Mouse (Mus musculus) kidney, embryonic 16.5 days (tissue): Measurements from ENCODE around the gene Id1. TPM values are rescaled to one million over a fixed set of nuclear protein-coding genes. Genes with fewer than 3 reads are reported as not detected.

Experiments
- ATAC-seq: fragments of 200-750 bp; cut with Nextera tagmentation; 2 replicates; pipeline ENCODE4 v1.8.0; 2017; ENCODE audit warnings: moderate TSS enrichment; ENCODE audit not compliant: low FRiP score, low TSS enrichment
- H3K27ac ChIP-seq: fragments of 300-500 bp; sonication (generic); 2 replicates; pipeline ENCODE4 v1.5.1; 2014; ENCODE audit warnings: low read length
- H3K27me3 ChIP-seq: fragments of 300-500 bp; sonication (generic); 2 replicates; pipeline ENCODE4 v1.6.1; 2014; ENCODE audit warnings: low read length, control low read depth, mixed read lengths; ENCODE audit not compliant: insufficient read depth
- H3K36me3 ChIP-seq: fragments of 300-500 bp; sonication (generic); 2 replicates; pipeline ENCODE4 v1.6.1; 2014; ENCODE audit warnings: low read length, control low read depth, mixed read lengths; ENCODE audit not compliant: insufficient read depth
- H3K4me1 ChIP-seq: fragments of 300-500 bp; sonication (generic); 2 replicates; pipeline ENCODE4 v1.6.1; 2014; ENCODE audit warnings: low read length, control low read depth, mixed read lengths; ENCODE audit not compliant: insufficient read depth
- H3K4me2 ChIP-seq: fragments of 300-500 bp; sonication (generic); replicated peaks from 2 replicates; pipeline ENCODE4 v1.6.1; 2014; ENCODE audit warnings: low read depth, low read length
- H3K4me3 ChIP-seq: fragments of 300-500 bp; sonication (generic); 2 replicates; pipeline ENCODE4 v1.5.1; 2014; ENCODE audit warnings: mild to moderate bottlenecking, low read length
- H3K9ac ChIP-seq: fragments of 300-500 bp; sonication (generic); replicated peaks from 2 replicates; pipeline ENCODE4 v1.6.1; 2014; ENCODE audit warnings: low read length
- H3K9me3 ChIP-seq: fragments of 300-500 bp; sonication (generic); 2 replicates; pipeline ENCODE4 v1.6.1; 2016; ENCODE audit warnings: low read length, control low read depth
- WGBS: fragments of 180-500 bp; shearing (Covaris S2); extraction: QIAGEN DNeasy Blood & Tissue Kit; methylation state at CpG from one replicate; pipeline ENCODE4 v1.1.7; 2014; 5-methylcytosine and 5-hydroxymethylcytosine counted together
- polyA plus RNA-seq: library from polyadenylated mRNA; unstranded; fragments of >200 nt; fragmentation: Nextera tagmentation; extraction: Ambion mirVana; gene quantifications from 2 replicates; pipeline ENCODE4 v1.2.1, GENCODE M21; 2015

Gene Id1
- polyA plus RNA-seq, 1 experiment from 2014 or later: 139 TPM

GRCm38 (mm10) chr2:152700138-152700537 is 35.9 kb upstream of the Id1 start:
- no peaks in the 10 kb centered on the region for H3K27me3 ChIP-seq
- no peak overlapping the region for H3K9ac ChIP-seq
- H3K4me1 ChIP-seq: peaks cover 3% of the 10 kb centered on the region; the same call in 1 of the 2 replicates
- no peak for ATAC-seq
- no peak overlapping the region for H3K4me3 ChIP-seq
- peaks cover 77% of the 10 kb centered on the region for H3K36me3 ChIP-seq
- no peak overlapping the region for H3K27ac ChIP-seq
- H3K9me3 ChIP-seq: no peaks in the 10 kb centered on the region
- 91% methylated on average over 10 of the region's 10 CpGs for WGBS
- H3K4me2 ChIP-seq: no peak overlapping the region

DNA sequence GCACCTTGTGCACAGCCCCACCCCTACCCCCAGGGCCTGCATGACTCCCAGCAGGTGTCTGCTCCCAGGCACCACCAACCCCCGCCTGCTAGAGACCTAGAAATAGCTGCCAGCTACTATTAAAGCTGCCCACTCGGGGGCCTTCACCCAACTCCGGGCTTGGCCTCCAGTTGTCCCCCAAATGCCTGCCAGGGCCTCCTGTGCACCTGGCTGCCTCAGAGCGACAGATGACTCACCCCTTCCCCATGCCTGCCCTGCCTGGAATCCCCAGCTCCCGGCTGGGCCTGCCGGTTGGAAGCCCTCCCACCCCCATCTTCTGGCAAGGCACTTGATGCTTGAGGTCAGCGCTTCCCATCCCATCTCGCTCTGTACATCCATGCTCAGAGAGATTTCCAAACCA is 35.3 kb upstream of the Id1 start:
- no peak overlapping the region for H3K27ac ChIP-seq
- no peaks in the 10 kb centered on the region for H3K9me3 ChIP-seq
- no peak for ATAC-seq
- H3K27me3 ChIP-seq: no peaks in the 10 kb centered on the region
- no peak overlapping the region for H3K4me3 ChIP-seq
- H3K4me2 ChIP-seq: no peak overlapping the region
- no peak overlapping the region for H3K9ac ChIP-seq
- WGBS: 90% methylated on average over 8 of the region's 8 CpGs
- H3K36me3 ChIP-seq: peaks cover 79% of the 10 kb centered on the region
- peaks cover 3% of the 10 kb centered on the region for H3K4me1 ChIP-seq

DNA sequence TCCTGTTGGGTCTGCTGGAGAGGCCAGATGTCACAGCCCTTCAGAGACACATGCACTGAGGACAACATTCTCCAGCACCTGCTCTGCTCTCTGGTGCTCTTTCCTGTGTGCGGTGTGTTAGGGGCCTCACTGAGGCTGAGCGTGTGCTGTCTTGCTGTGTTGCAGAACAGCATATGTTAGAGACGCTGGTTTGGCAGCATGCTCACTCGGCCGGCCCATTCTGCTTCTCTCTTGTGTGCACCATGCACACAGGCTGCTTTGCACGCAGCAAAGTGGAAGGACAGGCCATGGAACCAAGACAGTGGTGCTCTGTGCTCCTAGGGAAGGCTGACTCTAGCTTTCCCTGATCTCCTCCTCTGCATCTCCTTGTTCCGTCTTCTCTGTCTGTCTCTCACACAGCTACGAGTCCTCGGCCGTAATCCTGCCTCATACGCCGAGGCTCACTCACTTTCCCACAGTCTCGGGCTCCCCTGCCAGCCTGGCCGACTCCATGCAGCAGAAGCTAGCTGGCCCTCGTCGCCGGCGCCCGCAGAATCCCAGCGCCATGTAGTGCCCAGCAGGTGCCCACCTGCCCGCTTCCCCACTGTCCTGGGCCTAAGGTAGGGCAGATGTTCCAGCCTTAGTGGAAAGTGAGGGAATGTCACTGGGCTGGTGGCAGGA is 32.3 kb upstream of the Id1 start:
- peaks cover 67% of the 10 kb centered on the region for H3K36me3 ChIP-seq
- 90% methylated on average over 21 of the region's 21 CpGs for WGBS

GRCm38 (mm10) chr2:152704256-152704605 is 31.8 kb upstream of the Id1 start:
- Histone ChIP-seq H3K4me3 (no peak overlapping the region), H3K4me2 (no peak overlapping the region), H3K9me3 (no peaks in the 10 kb centered on the region), H3K27ac (no peak overlapping the region), H3K27me3 (no peaks in the 10 kb centered on the region), H3K36me3 (peaks cover 62% of the 10 kb centered on the region), H3K9ac (no peak overlapping the region), H3K4me1 (peaks cover 33% of the 10 kb centered on the region)
- ATAC-seq: no peak
- 79% methylated on average over 5 of the region's 5 CpGs for WGBS

More for the DNA sequence above, 32.3 kb upstream of the Id1 start:
- no peak overlapping the region for H3K4me3 ChIP-seq
- H3K27me3 ChIP-seq: no peaks in the 10 kb centered on the region
- ATAC-seq: no peak
- H3K4me1 ChIP-seq: peaks cover 28% of the 10 kb centered on the region
- H3K9me3 ChIP-seq: no peaks in the 10 kb centered on the region
- no peak overlapping the region for H3K9ac ChIP-seq
- H3K27ac ChIP-seq: no peak overlapping the region
- H3K4me2 ChIP-seq: no peak overlapping the region

DNA sequence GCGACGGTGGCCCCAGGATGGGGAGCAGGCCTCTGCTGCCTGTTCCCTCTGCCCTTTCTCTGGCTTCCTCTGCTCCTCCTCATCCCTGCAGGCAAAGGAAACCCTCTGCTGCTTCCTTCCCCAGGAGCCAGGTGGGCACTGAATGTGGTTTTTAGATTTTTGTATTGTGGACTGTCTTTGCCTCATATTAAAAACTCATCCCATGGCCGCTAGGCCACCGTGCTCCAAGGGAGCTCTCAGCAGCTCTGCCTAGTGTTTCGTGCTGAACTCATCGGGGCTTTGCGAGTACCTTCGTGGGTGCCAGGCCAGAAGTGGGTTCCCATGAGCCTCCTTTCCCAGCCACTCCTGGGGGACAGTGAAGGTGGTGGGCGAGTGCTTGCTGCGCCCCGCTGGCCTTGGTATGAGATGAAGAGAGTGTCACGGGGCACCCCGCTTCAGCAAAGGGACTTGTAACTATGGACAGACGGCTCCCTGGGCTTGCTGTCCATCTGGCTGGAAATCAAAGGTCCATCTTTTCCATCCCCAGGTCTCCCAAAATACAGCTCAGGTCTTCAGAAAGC is 31.2 kb upstream of the Id1 start:
- Histone ChIP-seq H3K4me2 (no peak overlapping the region), H3K4me3 (no peak overlapping the region), H3K36me3 (peaks cover 55% of the 10 kb centered on the region), H3K9ac (0 out of 2 replicates have a peak overlapping the region, but pooled peaks have one; percentile 19), H3K9me3 (no peaks in the 10 kb centered on the region), H3K27me3 (no peaks in the 10 kb centered on the region), H3K27ac (no peak overlapping the region), H3K4me1 (peaks cover 35% of the 10 kb centered on the region)
- WGBS: 89% methylated on average over 14 of the region's 14 CpGs
- ATAC-seq: no peak

DNA sequence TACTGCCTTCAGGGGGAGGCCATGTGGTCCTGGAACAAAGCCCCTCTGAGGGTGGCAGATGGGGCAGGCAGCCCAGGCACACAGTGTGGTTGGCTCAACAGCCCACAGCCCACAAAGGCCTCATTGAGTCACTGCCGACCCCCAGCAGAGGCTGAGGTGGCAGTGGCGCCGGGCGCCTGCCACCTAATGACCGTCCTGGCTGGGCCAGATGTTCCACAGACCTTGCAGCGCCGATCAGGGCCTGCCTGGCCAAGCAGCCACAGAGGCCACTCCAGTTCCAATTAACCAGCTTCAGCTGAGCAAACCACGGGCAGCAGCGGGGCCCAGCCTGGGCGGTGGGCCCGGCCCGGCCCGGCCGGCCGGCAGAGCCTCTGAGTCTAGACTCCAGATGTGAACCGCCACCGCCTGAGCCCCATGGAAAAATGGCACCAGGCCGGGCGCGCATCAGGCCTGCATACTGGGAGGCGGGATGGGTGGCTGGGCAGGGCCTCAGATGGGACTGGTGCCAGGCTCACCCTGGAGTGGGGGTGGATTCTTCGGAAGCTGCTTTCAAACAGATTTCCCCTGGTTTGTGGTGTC is 30.0 kb upstream of the Id1 start:
- Histone ChIP-seq H3K4me1 (peaks cover 39% of the 10 kb centered on the region), H3K27me3 (no peaks in the 10 kb centered on the region), H3K4me3 (no peak overlapping the region), H3K9me3 (no peaks in the 10 kb centered on the region), H3K4me2 (no peak overlapping the region), H3K27ac (peak overlapping the region; percentile 96), H3K9ac (peak overlapping the region; percentile 36), H3K36me3 (peaks cover 44% of the 10 kb centered on the region)
- 67% methylated on average over 22 of the region's 22 CpGs for WGBS
- peak; percentile 5; the same call in 1 of the 2 replicates for ATAC-seq

- whole genome bisulfite sequencing: 17% methylated on average over 7 of the region's 7 CpGs
- no peak for ATAC-seq
- H3K36me3 ChIP-seq: peaks cover 33% of the 10 kb centered on the region
Observed at GRCm38 (mm10) chr2:152707186-152707585, 28.9 kb upstream of the Id1 start.

DNA sequence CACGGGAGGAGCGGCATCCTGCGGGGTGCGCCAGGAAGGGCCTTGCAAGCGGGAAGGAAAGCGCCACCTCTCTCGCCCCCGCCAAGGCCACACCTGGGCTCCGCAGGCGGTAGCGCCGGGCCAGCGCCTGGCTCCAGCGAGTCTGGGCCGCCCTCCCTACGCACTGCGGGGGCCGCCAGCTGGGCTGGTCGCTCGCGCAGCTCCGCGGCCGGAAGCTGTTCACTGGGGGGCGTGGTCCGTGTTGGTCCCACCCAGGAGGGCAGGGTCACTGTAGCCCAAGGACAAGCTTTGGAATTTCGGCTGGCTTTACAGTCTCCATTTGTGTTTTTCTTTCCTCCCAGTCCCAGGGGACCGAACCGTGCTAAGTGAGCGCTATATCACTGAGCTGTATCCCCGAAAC is 28.4 kb upstream of the Id1 start:
- H3K27me3 ChIP-seq: no peaks in the 10 kb centered on the region
- peaks cover 29% of the 10 kb centered on the region for H3K36me3 ChIP-seq
- peak overlapping the region; percentile 96 for H3K27ac ChIP-seq
- peak overlapping the region; percentile 46 for H3K4me3 ChIP-seq
- H3K4me2 ChIP-seq: peak overlapping the region; percentile 68
- H3K9me3 ChIP-seq: no peaks in the 10 kb centered on the region
- H3K4me1 ChIP-seq: peaks cover 39% of the 10 kb centered on the region
- WGBS: under 1% methylated on average over 30 of the region's 31 CpGs
- peak overlapping the region; percentile 77 for H3K9ac ChIP-seq
- ATAC-seq: peak; percentile 98

More at GRCm38 (mm10) chr2:152707186-152707585, 28.9 kb upstream of the Id1 start:
- Histone ChIP-seq H3K27ac (peak overlapping the region; percentile 96), H3K9me3 (no peaks in the 10 kb centered on the region), H3K4me3 (peak overlapping the region; percentile 46), H3K9ac (peak overlapping the region; percentile 77), H3K27me3 (no peaks in the 10 kb centered on the region), H3K4me1 (peaks cover 39% of the 10 kb centered on the region), H3K4me2 (peak overlapping the region; percentile 68)

DNA sequence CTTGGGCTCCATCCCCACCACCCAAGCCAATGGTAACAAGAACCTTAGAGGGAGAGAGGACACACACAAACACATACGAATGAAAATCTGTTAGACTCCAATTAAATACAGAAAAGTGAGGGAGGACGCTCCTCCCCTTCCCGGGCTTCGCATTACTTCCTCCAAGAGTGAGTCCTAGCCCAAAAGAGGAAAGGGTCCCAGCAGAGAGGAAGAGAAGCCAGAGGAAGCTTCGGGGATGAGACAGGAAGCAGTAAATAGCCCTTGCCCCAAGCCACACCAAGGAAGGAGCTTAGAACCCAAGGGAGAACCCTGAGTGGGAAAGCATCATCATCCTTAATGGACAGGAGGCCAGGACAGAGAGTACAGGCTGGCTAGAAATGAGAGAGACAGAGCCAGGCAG is 27.0 kb upstream of the Id1 start:
- Histone ChIP-seq H3K4me1 (peaks cover 39% of the 10 kb centered on the region), H3K36me3 (peaks cover 19% of the 10 kb centered on the region), H3K9ac (no peak overlapping the region), H3K4me3 (no peak overlapping the region), H3K4me2 (no peak overlapping the region), H3K9me3 (no peaks in the 10 kb centered on the region), H3K27ac (no peak overlapping the region), H3K27me3 (no peaks in the 10 kb centered on the region)
- 81% methylated on average over 5 of the region's 5 CpGs for WGBS
- ATAC-seq: no peak

DNA sequence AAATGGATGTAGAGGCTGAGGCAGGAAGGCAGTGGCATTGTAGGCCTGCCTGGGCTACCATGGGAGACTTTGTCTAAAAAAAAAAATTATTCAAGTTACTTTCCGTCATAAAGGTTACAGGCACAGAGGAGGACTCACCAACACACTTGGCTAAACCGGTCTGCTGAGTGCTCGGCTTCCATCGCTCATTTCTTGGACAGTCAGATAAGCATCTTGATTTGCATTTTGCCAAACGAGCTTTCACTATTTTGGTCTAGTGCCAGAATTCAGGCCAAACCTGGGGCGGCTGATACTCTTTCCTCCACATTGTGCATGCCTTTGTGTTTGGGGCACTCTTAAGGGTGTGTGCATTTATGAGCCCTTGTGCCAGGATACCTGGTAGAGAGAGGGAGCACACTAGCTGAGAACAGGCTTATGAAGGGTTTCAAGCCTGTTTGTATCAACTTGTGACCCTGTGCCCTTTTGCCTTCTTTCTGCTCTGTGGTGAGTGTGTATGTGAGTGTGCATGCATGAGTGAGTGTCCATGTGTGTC is 19.7 kb upstream of the Id1 start:
- Histone ChIP-seq H3K9ac (no peak overlapping the region), H3K36me3 (no peaks in the 10 kb centered on the region), H3K4me2 (no peak overlapping the region), H3K27ac (peak overlapping the region; percentile 77), H3K9me3 (no peaks in the 10 kb centered on the region), H3K4me3 (no peak overlapping the region), H3K4me1 (peaks cover 24% of the 10 kb centered on the region), H3K27me3 (no peaks in the 10 kb centered on the region)
- peak; percentile 72; the same call in 1 of the 2 replicates for ATAC-seq
- WGBS: 58% methylated on average over 6 of the region's 6 CpGs
